Mouse (Mus musculus): ENCODE data around the gene Zfp458. TPM values are rescaled to one million over a fixed set of nuclear protein-coding genes. Genes with fewer than 3 reads are reported as not detected.
"Not testable (repeated sequence)": the region's sequence is repeated elsewhere in the genome, so short reads cannot be mapped to it uniquely, and the experiment has no call there.

The Zfp458 gene
- polyA plus RNA-seq (2015; fragmentation: Nextera tagmentation; extraction: Ambion mirVana) = 5.3 and 5.8 TPM in 2 replicates

DNA sequence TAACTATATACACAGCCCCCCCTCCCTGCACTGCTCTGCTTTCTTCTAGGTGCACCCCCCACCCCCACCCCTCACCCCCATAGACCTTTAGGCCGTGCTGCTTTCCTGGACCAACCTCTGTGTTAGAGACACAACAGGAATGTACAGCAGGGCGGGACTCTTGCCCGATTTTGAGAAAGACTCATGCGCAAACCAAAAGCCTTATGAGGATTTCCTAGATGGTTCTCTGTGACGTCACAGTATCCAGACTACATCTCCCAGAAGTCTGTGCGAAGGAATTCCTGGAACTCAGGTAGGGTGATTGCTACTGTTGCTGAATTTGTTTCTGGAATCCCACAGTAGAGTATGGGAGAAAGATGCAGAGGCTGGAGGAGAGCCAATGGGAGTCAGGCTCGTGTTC, at the start of gene Zfp458:
Zfp458 (minus strand) TSS at position 153 of the 400 bp plus-strand sequence.
- Histone ChIP-seq H3K9me3 (no peaks in the 10 kb centered on the region), H3K4me1 (no peaks in the 10 kb centered on the region), H3K27me3 (no peaks in the 10 kb centered on the region), H3K4me2 (replicated peaks) (no peak within 1 kb of the TSS), H3K36me3 (no peaks in the 10 kb centered on the region), H3K27ac (replicated peaks) (no peak within 1 kb of the TSS), H3K9ac (replicated peaks) (no peak within 1 kb of the TSS), H3K4me3 (no peak within 1 kb of the TSS)
- 45% methylated on average over 7 of the region's 7 CpGs for WGBS
- ATAC-seq (replicated peaks) = peak; percentile 43; the same call in 1 of the 2 replicates

DNA sequence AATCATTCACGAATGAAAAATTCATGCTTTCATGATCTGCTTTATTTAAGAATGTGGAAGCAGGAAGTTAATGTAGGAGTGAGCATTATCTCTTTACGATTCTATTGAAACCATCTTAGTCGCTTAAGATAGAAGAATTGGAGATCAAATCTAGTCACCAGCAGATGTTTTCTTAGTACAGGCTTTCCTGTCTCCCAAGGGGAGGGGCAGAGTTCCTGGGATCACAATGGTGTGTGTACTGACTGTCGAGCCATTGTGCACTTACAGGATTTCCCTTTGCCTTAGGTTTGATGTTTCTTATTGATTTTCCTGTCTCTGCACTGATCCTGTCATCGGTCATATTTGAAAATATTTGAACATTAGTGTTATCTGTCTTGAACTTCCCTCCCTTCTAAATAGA, 28.5 kb upstream of the Zfp458 start:
- Histone ChIP-seq H3K9me3 (no peaks in the 10 kb centered on the region), H3K9ac (replicated peaks) (peak overlapping the region; percentile 69), H3K4me3 (peak overlapping the region; percentile 59), H3K27ac (replicated peaks) (peak overlapping the region; percentile 31), H3K4me1 (peaks cover 11% of the 10 kb centered on the region), H3K27me3 (no peaks in the 10 kb centered on the region), H3K36me3 (no peaks in the 10 kb centered on the region), H3K4me2 (replicated peaks) (peak overlapping the region; percentile 89)
- peak; percentile 69 for ATAC-seq (replicated peaks)
- WGBS = 27% methylated on average over 5 of the region's 5 CpGs

DNA sequence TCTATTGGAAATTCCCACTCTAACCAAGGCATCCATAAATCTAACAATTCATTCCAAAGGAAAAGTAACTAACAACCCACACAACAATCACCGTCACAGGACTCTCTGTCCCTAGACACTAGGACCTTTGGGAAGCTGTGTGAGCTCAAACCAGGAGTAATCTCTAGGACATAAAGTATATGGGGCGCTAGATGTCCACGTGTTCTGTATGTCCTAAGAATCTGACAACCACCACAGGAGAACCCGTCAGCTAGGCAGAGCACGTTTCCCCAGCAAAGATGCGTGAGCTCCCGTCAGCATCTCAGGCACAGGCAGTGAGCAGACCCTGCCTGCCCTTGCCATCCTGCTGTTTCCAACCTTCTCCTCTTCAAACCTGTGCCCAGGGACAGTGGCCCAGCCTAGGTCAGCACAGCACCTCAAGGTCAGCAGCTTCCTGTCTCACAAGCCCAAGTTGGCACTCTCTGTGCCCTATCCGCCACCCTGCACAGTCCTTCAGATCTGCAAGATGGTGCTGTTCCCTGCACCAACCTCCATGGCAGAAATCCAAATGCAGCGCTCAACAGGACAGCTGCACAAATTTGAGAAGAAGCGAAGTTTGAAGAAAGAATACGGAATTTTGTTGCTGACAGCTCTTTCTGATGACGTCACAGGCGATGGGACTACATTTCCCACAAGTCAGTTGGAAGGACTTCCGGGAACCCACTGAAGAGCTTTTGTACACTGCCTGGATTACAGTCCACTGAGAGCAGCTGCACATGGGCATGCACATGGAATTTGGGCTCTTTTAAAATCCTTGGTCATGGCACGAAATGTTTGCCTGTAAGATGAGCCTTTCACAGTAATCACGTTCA, 27.8 kb upstream of the Zfp458 start, which contains the start of gene Zfp457:
Zfp457 (minus strand) TSS at position 664 of the 851 bp plus-strand sequence.
- peak; percentile 99 for ATAC-seq (replicated peaks)
- H3K27me3 ChIP-seq = no peaks in the 10 kb centered on the region
- WGBS = 9% methylated on average over 16 of the region's 16 CpGs
- H3K9ac ChIP-seq (replicated peaks) = peak within 1 kb of the TSS; percentile 69
- H3K4me3 ChIP-seq = peak within 1 kb of the TSS; percentile 59
- peak within 1 kb of the TSS; percentile 31 for H3K27ac ChIP-seq (replicated peaks)
- no peaks in the 10 kb centered on the region for H3K36me3 ChIP-seq
- H3K4me2 ChIP-seq (replicated peaks) = peak within 1 kb of the TSS; percentile 89
- H3K4me1 ChIP-seq = peaks cover 11% of the 10 kb centered on the region
- H3K9me3 ChIP-seq = no peaks in the 10 kb centered on the region

DNA sequence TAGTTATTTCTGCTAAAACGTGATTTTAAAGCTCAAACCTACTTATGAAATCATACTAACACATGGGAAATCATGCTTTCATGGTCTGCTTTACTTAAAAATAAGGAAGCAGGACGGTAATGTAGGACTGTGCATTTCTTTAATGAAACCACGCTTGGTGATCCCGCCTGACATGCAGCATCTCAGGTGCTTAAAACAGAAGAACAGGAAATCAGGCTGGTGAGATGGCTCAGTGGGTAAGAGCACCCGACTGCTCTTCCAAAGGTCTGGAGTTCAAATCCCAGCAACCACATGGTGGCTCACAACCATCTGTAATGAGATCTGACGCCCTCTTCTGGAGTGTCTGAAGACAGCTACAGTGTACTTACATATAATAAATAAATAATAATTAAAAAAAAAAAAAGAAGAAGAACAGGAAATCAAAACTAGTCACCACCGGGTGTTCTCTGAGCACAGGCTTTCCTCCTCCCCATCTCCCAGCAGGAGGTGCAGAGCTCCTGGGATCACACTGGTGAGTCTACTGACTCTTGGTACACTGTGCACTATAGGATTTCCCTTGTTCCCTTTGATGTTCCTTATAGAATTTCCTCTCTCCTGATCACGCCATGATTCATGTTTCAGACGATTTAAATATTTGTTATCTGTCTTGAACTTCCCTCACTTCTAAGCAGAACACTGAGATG, 8.7 kb downstream of the Zfp458 start:
- not testable (repeated sequence) for H3K36me3 ChIP-seq, H3K27me3 ChIP-seq, H3K9me3 ChIP-seq
- H3K9ac ChIP-seq (replicated peaks) = peak overlapping the region; percentile 68
- H3K27ac ChIP-seq (replicated peaks) = peak overlapping the region; percentile 51
- H3K4me3 ChIP-seq = peak overlapping the region; percentile 80
- peak overlapping the region; percentile 81 for H3K4me2 ChIP-seq (replicated peaks)
- ATAC-seq (replicated peaks) = peak; percentile 62
- peaks cover 12% of the 10 kb centered on the region for H3K4me1 ChIP-seq
- 48% methylated on average over 8 of the region's 9 CpGs for WGBS

DNA sequence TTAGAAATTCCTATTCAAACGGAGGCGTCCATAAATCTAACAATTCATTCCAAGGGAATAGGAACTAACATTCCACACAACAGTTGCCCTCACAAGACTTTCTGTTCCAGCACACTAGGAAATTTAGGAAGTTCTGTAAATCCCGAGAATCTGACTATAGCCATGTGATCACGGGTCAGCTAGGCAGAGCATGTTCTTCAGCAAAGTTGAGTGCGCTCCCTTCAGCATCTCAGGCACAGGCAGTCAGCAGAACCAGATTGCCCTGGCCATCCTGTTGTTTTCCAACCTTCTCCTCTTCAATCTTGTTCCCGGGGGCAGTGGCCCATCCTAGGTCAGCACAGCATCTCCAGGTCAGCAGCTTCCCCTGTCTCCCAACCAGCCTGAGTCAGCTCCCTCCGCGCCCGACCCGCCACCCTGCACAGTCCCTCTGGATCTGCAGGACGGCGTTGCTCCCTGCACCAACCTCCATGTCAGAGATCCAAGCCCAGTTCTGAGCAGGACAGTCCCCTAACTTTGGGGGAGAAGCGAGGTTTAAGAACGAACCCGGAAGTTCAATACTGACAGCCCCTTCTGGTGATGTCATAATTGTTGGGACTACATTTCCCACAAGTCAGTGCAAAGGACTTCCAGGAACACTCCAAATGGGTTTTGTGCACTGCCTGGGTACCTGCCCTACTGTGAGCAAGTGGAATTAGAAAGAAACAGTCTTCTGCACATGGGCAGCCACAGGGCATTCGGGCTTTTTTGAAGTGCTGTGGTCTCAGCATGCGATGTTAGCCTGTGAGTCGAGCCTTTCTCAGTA, 9.5 kb downstream of the Zfp458 start:
- Histone ChIP-seq H3K27ac (replicated peaks) (peak overlapping the region; percentile 51), H3K9ac (replicated peaks) (peak overlapping the region; percentile 68), H3K9me3 (no peaks in the 10 kb centered on the region), H3K27me3 (no peaks in the 10 kb centered on the region), H3K36me3 (0 out of 2 replicates have a peak, but pooled peaks cover 4% of the 10 kb centered on the region), H3K4me1 (peaks cover 12% of the 10 kb centered on the region), H3K4me3 (peak overlapping the region; percentile 80), H3K4me2 (replicated peaks) (peak overlapping the region; percentile 81)
- peak; percentile 99 for ATAC-seq (replicated peaks)
- 9% methylated on average over 18 of the region's 18 CpGs for WGBS

DNA sequence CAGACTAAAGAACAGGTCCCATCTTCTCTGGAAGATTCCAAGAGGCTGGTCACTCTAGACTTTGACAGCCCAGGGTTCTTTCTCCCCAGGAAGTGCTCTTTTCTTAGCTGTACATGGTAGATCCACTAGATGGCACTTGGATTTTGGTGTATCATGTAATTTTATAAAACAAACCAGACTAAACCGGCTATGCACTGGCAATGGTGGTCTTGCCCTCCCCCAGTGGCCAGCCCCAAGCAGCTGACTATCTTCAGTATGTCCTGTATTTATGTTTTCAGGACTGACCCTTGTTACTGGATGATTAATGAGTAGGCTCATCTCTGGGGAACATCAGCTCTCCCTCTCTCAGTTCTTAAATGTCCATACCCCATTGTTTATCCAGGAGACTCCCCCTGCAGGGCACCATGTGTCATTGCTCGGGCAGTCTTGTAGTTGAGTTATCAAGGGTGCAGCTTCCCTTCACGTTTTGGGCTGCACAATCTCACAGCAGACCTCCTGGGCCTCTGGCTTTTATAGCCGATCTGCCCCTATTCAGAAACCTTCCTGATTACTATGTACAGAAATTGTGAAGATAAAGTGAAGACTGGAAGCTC, 64.2 kb downstream of the Zfp458 start:
- Histone ChIP-seq H3K27me3 (no peaks in the 10 kb centered on the region), H3K4me2 (replicated peaks) (no peak overlapping the region), H3K9ac (replicated peaks) (no peak overlapping the region), H3K4me1 (no peaks in the 10 kb centered on the region), H3K9me3 (no peaks in the 10 kb centered on the region), H3K36me3 (no peaks in the 10 kb centered on the region), H3K4me3 (no peak overlapping the region), H3K27ac (replicated peaks) (no peak overlapping the region)
- no peak for ATAC-seq (replicated peaks)
- WGBS = 59% methylated on average over 4 of the region's 4 CpGs

Other genes starting within 250 kb of the Zfp458 start
- 7.7 and 8.0 TPM in 2 replicates for gene Zfp712, start 217.3 kb downstream of the Zfp458 start, polyA plus RNA-seq (2015; fragmentation: Nextera tagmentation; extraction: Ambion mirVana)
- 10.7 and 11.4 TPM in 2 replicates for gene Zfp708, start 180.5 kb downstream of the Zfp458 start, polyA plus RNA-seq (2015; fragmentation: Nextera tagmentation; extraction: Ambion mirVana)
- 1.1 and 1.9 TPM in 2 replicates for gene Gm28557, start 169.9 kb downstream of the Zfp458 start, polyA plus RNA-seq (2015; fragmentation: Nextera tagmentation; extraction: Ambion mirVana)
- 0.08 and 0.18 TPM in 2 replicates for gene Rslcan18, start 162.2 kb downstream of the Zfp458 start, polyA plus RNA-seq (2015; fragmentation: Nextera tagmentation; extraction: Ambion mirVana)
- gene Zfp759, start 156.8 kb downstream of the Zfp458 start, polyA plus RNA-seq (2015; fragmentation: Nextera tagmentation; extraction: Ambion mirVana) = 3.5 and 3.6 TPM in 2 replicates
- 6.6 and 7.8 TPM in 2 replicates for gene Rsl1, start 105.3 kb downstream of the Zfp458 start, polyA plus RNA-seq (2015; fragmentation: Nextera tagmentation; extraction: Ambion mirVana)
- gene Zfp455, start 84.0 kb downstream of the Zfp458 start, polyA plus RNA-seq (2015; fragmentation: Nextera tagmentation; extraction: Ambion mirVana) = 2.6 and 2.7 TPM in 2 replicates
- 0.86 and 1.1 TPM in 2 replicates for gene Zfp457, start 28.0 kb upstream of the Zfp458 start, polyA plus RNA-seq (2015; fragmentation: Nextera tagmentation; extraction: Ambion mirVana)
- gene Zfp595, start 54.1 kb upstream of the Zfp458 start, polyA plus RNA-seq (2015; fragmentation: Nextera tagmentation; extraction: Ambion mirVana) = 1.6 and 2.2 TPM in 2 replicates
- gene Gm28044, start 82.1 kb upstream of the Zfp458 start, polyA plus RNA-seq (2015; fragmentation: Nextera tagmentation; extraction: Ambion mirVana) = 1.3 TPM in 1 of 2 replicates, not detected in the other
- 0.64 and 0.72 TPM in 2 replicates for gene Zfp953, start 82.1 kb upstream of the Zfp458 start, polyA plus RNA-seq (2015; fragmentation: Nextera tagmentation; extraction: Ambion mirVana)
- not detected in 2 replicates for gene Gm28041, start 97.3 kb upstream of the Zfp458 start, polyA plus RNA-seq (2015; fragmentation: Nextera tagmentation; extraction: Ambion mirVana)
- gene Zfp456, start 97.3 kb upstream of the Zfp458 start, polyA plus RNA-seq (2015; fragmentation: Nextera tagmentation; extraction: Ambion mirVana) = 0.61 and 0.65 TPM in 2 replicates
- 4.6 and 4.7 TPM in 2 replicates for gene Zfp429, start 121.4 kb upstream of the Zfp458 start, polyA plus RNA-seq (2015; fragmentation: Nextera tagmentation; extraction: Ambion mirVana)
- gene Zfp459, start 143.0 kb upstream of the Zfp458 start, polyA plus RNA-seq (2015; fragmentation: Nextera tagmentation; extraction: Ambion mirVana) = 1.3 and 1.8 TPM in 2 replicates
- gene Zfp874a, start 173.2 kb upstream of the Zfp458 start, polyA plus RNA-seq (2015; fragmentation: Nextera tagmentation; extraction: Ambion mirVana) = 7.3 and 7.5 TPM in 2 replicates
- gene Zfp874b, start 205.8 kb upstream of the Zfp458 start, polyA plus RNA-seq (2015; fragmentation: Nextera tagmentation; extraction: Ambion mirVana) = 3.3 and 3.9 TPM in 2 replicates
- 12.3 and 12.6 TPM in 2 replicates for gene Zfp58, start 222.1 kb upstream of the Zfp458 start, polyA plus RNA-seq (2015; fragmentation: Nextera tagmentation; extraction: Ambion mirVana)
- gene Gm26965, start 247.7 kb upstream of the Zfp458 start, polyA plus RNA-seq (2015; fragmentation: Nextera tagmentation; extraction: Ambion mirVana) = 0.59 TPM in 1 of 2 replicates, not detected in the other
- gene Zfp87, start 247.7 kb upstream of the Zfp458 start, polyA plus RNA-seq (2015; fragmentation: Nextera tagmentation; extraction: Ambion mirVana) = 42.8 and 43.6 TPM in 2 replicates